Mouse (Mus musculus) bone marrow, adult 2 months (tissue): ENCODE results near the gene Dhrs7b.

Experiments used
- CTCF ChIP-seq: fragments of 200-500 bp; IDR thresholded peaks from 2 replicates; pipeline ENCODE4 v1.5.1; 2011; ENCODE audit warnings: low read length, control low read depth; ENCODE audit not compliant: control insufficient read depth, insufficient read depth
- POLR2A ChIP-seq: fragments of 200-500 bp; IDR thresholded peaks from 2 replicates; pipeline ENCODE4 v1.6.1; 2011; ENCODE audit warnings: low read depth, mild to moderate bottlenecking, control low read depth, low read length, borderline replicate concordance; ENCODE audit not compliant: control insufficient read depth

- TF ChIP-seq CTCF (no peak), POLR2A (no peak)
Measured at GRCm38 (mm10) chr11:60825191-60825590, 5.2 kb upstream of the Dhrs7b start.
